Mouse (Mus musculus) neural tube, embryonic 13.5 days (tissue): ENCODE measurements at regions not wholly inside any gene's neighbourhood (a gene's known extent, or its start where the extent isn't known, plus 50 kb on each side); places are given as distances from the start of the nearest gene placed in this dataset.

Experiments
- ATAC-seq: fragments of 200-750 bp; cut with Nextera tagmentation; 2 replicates; pipeline ENCODE4 v1.8.0; 2017; ENCODE audit warnings: low read depth, mild to moderate bottlenecking, moderate TSS enrichment, moderate library complexity
- H3K27ac ChIP-seq: fragments of 300-500 bp; sonication (generic); replicated peaks from 2 replicates; pipeline ENCODE4 v1.5.1; 2015; ENCODE audit warnings: moderate library complexity, mild to moderate bottlenecking, inconsistent platforms
- H3K27me3 ChIP-seq: fragments of 300-500 bp; sonication (generic); 2 replicates; pipeline ENCODE4 v1.6.1; 2015; ENCODE audit warnings: mild to moderate bottlenecking, inconsistent platforms
- H3K36me3 ChIP-seq: fragments of 300-500 bp; sonication (generic); 2 replicates; pipeline ENCODE4 v1.6.1; 2015; ENCODE audit warnings: mild to moderate bottlenecking, inconsistent platforms
- H3K4me1 ChIP-seq: fragments of 300-500 bp; sonication (generic); replicated peaks from 2 replicates; pipeline ENCODE4 v1.6.1; 2015; ENCODE audit warnings: inconsistent platforms
- H3K4me2 ChIP-seq: fragments of 300-500 bp; sonication (generic); 2 replicates; pipeline ENCODE4 v1.6.1; 2015; ENCODE audit warnings: inconsistent platforms, mild to moderate bottlenecking, moderate library complexity
- H3K4me3 ChIP-seq: fragments of 300-500 bp; sonication (generic); 2 replicates; pipeline ENCODE4 v1.5.1; 2015; ENCODE audit warnings: mild to moderate bottlenecking, inconsistent platforms
- H3K9ac ChIP-seq: fragments of 300-500 bp; sonication (generic); 2 replicates; pipeline ENCODE4 v1.6.1; 2015; ENCODE audit warnings: moderate library complexity, mild to moderate bottlenecking, inconsistent platforms
- H3K9me3 ChIP-seq: fragments of 300-500 bp; sonication (generic); 2 replicates; pipeline ENCODE4 v1.6.1; 2016; ENCODE audit warnings: inconsistent platforms
- WGBS: fragments of 180-500 bp; shearing (Covaris S2); methylation state at CpG from one replicate; pipeline ENCODE4 v1.1.7; 2015; 5-methylcytosine and 5-hydroxymethylcytosine counted together

- no peaks in the 10 kb centered on the region for H3K36me3 ChIP-seq
- no peak overlapping the region for H3K4me2 ChIP-seq
- H3K9ac ChIP-seq: no peak overlapping the region
- 0 out of 2 replicates have a peak, but pooled peaks cover 4% of the 10 kb centered on the region for H3K4me1 ChIP-seq
- no peak for ATAC-seq
- no peaks in the 10 kb centered on the region for H3K9me3 ChIP-seq
- WGBS: 90% methylated on average over 3 of the region's 3 CpGs
- H3K27me3 ChIP-seq: no peaks in the 10 kb centered on the region
- H3K4me3 ChIP-seq: no peak overlapping the region
- no peak overlapping the region for H3K27ac ChIP-seq
Measured at GRCm38 (mm10) chr10:107219621-107220370, 51.7 kb upstream of the Lin7a start.

GRCm38 (mm10) chr10:107220501-107220900 lies 51.0 kb upstream of the Lin7a start:
- Histone ChIP-seq H3K4me1 (0 out of 2 replicates have a peak, but pooled peaks cover 4% of the 10 kb centered on the region), H3K4me3 (no peak overlapping the region), H3K9ac (no peak overlapping the region), H3K27me3 (no peaks in the 10 kb centered on the region), H3K9me3 (no peaks in the 10 kb centered on the region), H3K4me2 (no peak overlapping the region), H3K36me3 (no peaks in the 10 kb centered on the region), H3K27ac (peak overlapping the region; percentile 52)
- ATAC-seq: no peak
- 88% methylated on average over 2 of the region's 2 CpGs for WGBS

- Histone ChIP-seq H3K4me3 (no peak overlapping the region), H3K27ac (peak overlapping the region; percentile 52; the same call in 1 of the 2 replicates), H3K27me3 (no peaks in the 10 kb centered on the region), H3K36me3 (no peaks in the 10 kb centered on the region), H3K4me1 (0 out of 2 replicates have a peak, but pooled peaks cover 4% of the 10 kb centered on the region), H3K4me2 (no peak overlapping the region), H3K9ac (no peak overlapping the region), H3K9me3 (no peaks in the 10 kb centered on the region)
- no peak for ATAC-seq
- WGBS: 31% methylated on average over 2 of the region's 2 CpGs
Measured at GRCm38 (mm10) chr10:107221151-107221650, 50.3 kb upstream of the Lin7a start.
